Mouse (Mus musculus) spleen, adult 18-20 months (tissue): ENCODE measurements around the gene Ccl9.

Experiments used
- DNase-seq, 2 experiments: peaks; one replicate each; pipeline ENCODE4 v3.0.0; 2022; ENCODE audit warnings: mixed read lengths in 2 of 2

Ccl9 gene

DNA sequence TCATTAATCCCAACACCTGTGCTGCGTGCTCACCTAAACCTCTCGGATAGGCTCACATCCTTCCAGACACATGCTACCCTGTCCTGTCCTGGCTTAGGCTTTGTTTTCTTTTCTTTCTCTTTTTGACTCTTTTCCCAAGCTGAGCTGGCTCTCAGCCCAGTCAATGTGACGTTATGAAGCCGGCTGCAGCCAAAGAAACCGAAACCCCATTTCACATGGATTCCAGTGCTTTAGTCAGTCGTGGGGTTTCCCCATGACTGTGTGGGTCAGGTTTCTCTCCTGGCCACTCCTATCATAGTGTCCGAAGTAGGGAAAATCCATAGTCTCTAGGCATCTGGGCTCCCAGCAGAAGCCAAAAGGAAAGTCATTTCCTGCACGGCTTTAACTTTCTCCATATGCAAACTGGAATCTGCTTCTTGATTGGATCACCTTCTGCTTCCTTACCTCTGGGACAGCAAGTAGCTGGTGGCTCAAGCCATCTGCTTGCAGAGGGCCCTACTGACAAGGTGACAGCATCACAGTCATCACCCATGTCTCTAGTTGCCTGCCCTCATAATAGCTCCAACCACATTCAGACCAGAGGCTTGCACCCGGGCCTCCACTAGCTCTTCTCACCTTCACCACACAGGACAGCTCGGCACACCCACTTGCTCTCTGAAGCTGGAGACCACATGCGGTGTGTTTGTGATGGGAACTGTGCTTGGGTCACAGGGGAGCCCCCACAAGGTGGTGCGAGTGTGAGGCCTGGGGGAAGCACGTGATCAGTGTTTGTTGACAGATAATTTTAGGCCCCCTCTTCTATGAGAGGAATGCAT is 43.6 kb downstream of the Ccl9 start:
- peak; percentile 14 to 37 for DNase-seq

DNA sequence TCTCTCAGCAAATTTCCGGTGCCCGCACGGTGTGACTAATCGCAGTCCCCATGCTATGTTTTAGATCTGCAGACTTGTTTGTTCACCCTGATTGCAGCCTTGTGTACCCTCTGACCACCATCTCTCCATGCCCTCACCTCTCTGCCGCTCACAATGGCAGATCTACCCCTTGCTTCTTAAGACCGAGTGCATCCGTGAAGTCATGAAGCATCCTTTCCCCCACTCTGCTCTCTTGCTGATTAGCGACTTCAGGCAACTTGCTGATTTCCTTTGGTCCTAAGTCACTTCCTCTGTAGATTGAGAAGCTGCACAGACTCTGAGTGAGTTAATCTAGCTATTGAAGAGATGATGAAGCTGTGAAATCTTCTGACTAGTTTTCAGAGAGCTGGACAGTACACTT is 44.3 kb downstream of the Ccl9 start:
- no peak for DNase-seq

DNA sequence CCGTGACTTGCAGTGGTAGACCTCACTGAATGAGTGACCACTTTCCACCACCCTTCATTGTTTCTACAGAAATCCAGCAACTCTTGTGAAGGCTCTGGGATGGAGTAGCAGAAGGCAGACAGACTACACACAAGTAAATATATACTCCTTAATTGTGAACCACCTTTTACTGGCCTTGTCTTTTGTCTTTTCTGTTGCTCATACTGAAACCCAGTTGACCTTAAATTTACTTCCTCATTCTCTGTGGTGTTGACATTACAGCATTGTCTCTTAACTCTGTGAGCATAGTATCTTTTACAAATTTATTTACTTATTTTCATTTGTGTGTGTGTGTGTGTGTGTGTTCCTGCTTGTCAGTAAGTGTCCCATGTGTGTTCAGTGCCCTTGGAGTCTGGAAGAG is 45.2 kb downstream of the Ccl9 start:
- DNase-seq: no peak

DNA sequence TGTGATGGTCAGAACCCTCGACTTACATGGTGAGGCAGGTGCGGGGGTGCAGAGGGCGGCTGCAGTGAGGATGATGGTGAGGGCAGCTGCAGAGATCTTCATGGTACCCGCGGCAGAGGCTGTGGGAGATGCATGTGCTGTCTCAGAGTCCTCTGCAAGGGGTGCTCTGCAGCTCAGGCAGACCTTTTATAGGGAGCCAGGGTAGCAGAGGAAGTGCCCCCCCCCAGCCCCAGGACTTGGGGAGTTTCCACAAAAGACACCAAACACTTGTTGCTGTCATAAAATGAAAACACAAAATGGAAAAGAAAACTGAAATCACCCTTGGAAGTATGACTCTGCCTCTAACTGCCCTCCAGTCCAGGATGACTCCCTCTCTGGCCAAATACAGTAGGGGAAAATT is 48.1 kb downstream of the Ccl9 start, which contains the start of gene Ccl5:
Gene Ccl5, minus strand, starts transcription at position 159 of the 400 bp plus-strand sequence.
- no peak for DNase-seq

DNA sequence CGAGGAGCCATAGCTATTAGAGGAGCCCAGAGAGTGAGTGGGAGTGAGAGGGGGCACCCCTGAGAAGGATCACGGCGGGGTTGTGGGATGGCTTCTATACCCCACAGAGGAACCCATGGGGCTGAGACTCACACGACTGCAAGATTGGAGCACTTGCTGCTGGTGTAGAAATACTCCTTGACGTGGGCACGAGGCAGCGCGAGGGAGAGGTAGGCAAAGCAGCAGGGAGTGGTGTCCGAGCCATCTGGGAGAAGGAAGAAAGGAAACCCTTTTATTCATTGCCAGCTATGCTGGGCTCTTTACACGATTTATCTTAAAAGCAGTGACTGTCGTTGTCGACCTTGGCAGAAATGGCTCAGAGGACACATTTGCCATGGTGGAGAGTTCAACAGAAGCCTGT is 49.4 kb downstream of the Ccl9 start:
- no peak for DNase-seq
